Mouse (Mus musculus): ENCODE measurements around the gene Aldh1a2. TPM values are rescaled to one million over a fixed set of nuclear protein-coding genes. Genes with fewer than 3 reads are reported as not detected.

Aldh1a2 gene
- polyA plus RNA-seq, 1 experiment from 2014 or later: 123 TPM

DNA sequence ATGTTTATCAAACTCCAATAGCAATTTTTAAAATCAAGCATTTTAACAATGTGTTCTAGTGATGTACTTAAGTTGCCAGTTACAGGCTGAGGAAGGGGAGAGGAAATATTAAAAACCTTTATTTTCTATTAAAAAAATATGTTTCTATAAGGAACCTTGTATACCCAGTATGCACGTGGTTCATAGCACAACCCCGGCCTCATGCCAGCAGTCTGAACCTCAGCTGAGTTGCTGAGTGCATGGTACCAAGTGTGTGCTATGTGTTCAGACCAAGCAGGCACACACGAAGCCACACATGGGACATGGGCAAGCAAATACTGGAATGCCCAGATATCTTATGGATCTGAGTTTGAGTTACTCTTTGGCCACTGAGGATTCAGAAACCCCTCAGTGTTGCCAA is 74.2 kb downstream of the Aldh1a2 start:
- no peak overlapping the region for H3K4me2 ChIP-seq (ENCODE audit: low read length)
- H3K9ac ChIP-seq (ENCODE audit: low read length): no peak overlapping the region
- DNase-seq (ENCODE audit: low spot score) (no peak), ATAC-seq (replicated peaks; ENCODE audit: low FRiP score, low TSS enrichment, low read depth) (no peak)
- no peak overlapping the region for H3K27ac ChIP-seq (ENCODE audit: low read depth)
- no peaks in the 10 kb centered on the region for H3K27me3 ChIP-seq (replicated peaks; ENCODE audit: control insufficient read depth, insufficient read depth, low read length)
- no peak overlapping the region for H3K4me3 ChIP-seq (ENCODE audit: low read depth, low read length)
- H3K9me3 ChIP-seq (ENCODE audit: control insufficient read depth, low read length): no peaks in the 10 kb centered on the region
- H3K36me3 ChIP-seq (ENCODE audit: control insufficient read depth, insufficient read depth, low read length): peaks cover 5% of the 10 kb centered on the region; the same call in 1 of the 2 replicates
- no peaks in the 10 kb centered on the region for H3K4me1 ChIP-seq (replicated peaks; ENCODE audit: control insufficient read depth, insufficient read depth, low read length)
- WGBS: 92% methylated on average over 3 of the region's 3 CpGs

DNA sequence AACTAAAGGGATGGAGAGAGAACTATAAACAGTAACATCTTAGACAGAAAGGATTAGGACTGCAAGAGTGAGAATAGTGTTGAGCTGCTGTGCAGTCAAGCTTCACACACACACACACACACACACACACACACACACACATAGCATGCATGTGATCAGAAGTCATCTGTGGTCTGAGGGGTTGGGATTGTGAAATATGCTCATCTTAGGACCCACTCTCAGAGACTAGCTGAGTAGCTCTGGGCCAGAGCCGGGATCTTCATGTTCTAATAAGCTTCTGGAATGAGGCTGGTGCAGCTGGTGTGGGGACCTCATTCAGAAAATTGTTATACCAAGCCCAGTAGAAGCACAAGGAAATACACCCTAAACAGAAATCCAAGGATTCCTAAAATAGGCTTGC is 75.1 kb downstream of the Aldh1a2 start:
- WGBS: 90% methylated on average over 1 of the region's 1 CpGs
- no peak for ATAC-seq (replicated peaks; ENCODE audit: low FRiP score, low TSS enrichment, low read depth)

DNA sequence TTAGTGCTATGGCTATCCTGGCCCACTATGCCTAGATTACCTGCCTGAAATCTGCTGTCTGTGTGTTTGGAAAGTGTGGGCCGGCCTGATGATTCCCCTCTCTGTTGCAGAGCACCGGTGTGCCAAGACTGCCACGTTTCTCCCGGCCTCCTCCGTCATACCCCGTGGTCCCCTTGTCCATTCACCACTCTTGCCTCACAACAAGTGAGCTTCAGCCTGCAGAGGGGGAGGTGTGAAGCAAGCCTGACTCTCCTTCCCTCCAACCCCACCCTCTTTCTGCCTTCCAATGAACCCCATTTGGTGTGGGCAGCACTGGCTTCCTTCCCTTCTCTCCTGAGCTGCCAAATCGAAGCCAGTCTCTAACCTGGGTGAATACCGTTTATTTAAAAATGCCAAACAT is 79.9 kb downstream of the Aldh1a2 start:
- H3K4me1 ChIP-seq (replicated peaks; ENCODE audit: control insufficient read depth, insufficient read depth, low read length): 0 out of 2 replicates have a peak, but pooled peaks cover 4% of the 10 kb centered on the region
- H3K27me3 ChIP-seq (replicated peaks; ENCODE audit: control insufficient read depth, insufficient read depth, low read length): no peaks in the 10 kb centered on the region
- H3K27ac ChIP-seq (ENCODE audit: low read depth): no peak overlapping the region
- no peak overlapping the region for H3K4me3 ChIP-seq (ENCODE audit: low read depth, low read length)
- no peak overlapping the region for H3K4me2 ChIP-seq (ENCODE audit: low read length)
- no peak overlapping the region for H3K9ac ChIP-seq (ENCODE audit: low read length)
- 55% methylated on average over 8 of the region's 8 CpGs for WGBS
- ATAC-seq (replicated peaks; ENCODE audit: low FRiP score, low TSS enrichment, low read depth): no peak
- DNase-seq (ENCODE audit: low spot score): no peak
- no peaks in the 10 kb centered on the region for H3K9me3 ChIP-seq (ENCODE audit: control insufficient read depth, low read length)
- H3K36me3 ChIP-seq (ENCODE audit: control insufficient read depth, insufficient read depth, low read length): no peaks in the 10 kb centered on the region

More for the DNA sequence above, 75.1 kb downstream of the Aldh1a2 start:
- 0 out of 2 replicates have a peak, but pooled peaks cover 2% of the 10 kb centered on the region for H3K4me1 ChIP-seq (replicated peaks; ENCODE audit: control insufficient read depth, insufficient read depth, low read length)
- H3K27ac ChIP-seq (ENCODE audit: low read depth): no peak overlapping the region
- no peak overlapping the region for H3K4me3 ChIP-seq (ENCODE audit: low read depth, low read length)
- no peak overlapping the region for H3K4me2 ChIP-seq (ENCODE audit: low read length)
- H3K27me3 ChIP-seq (replicated peaks; ENCODE audit: control insufficient read depth, insufficient read depth, low read length): no peaks in the 10 kb centered on the region
- peaks cover 5% of the 10 kb centered on the region; the same call in 1 of the 2 replicates for H3K36me3 ChIP-seq (ENCODE audit: control insufficient read depth, insufficient read depth, low read length)
- no peak for DNase-seq (ENCODE audit: low spot score)
- no peaks in the 10 kb centered on the region for H3K9me3 ChIP-seq (ENCODE audit: control insufficient read depth, low read length)
- no peak overlapping the region for H3K9ac ChIP-seq (ENCODE audit: low read length)

DNA sequence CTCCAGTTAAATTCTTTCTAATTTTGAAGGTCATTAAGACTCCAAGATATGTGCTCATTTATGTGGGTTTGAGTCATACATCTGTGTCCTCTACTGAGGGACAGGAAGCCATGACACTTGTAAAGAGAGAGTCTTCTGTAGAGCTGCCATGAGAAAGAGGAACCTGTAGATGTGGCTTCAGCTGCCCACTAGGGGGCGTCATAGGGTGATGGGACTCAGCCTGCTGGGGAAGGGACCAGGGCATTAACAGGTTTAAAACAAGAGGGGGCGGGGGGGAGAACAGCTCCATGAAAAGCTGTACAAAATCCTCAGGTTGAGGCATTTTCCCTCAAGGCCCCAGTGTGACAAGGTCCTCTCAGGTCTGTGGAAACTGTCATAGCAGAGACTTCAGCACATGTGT is 88.0 kb downstream of the Aldh1a2 start:
- no peak overlapping the region for H3K9ac ChIP-seq (ENCODE audit: low read length)
- ATAC-seq (replicated peaks; ENCODE audit: low FRiP score, low TSS enrichment, low read depth) (no peak), DNase-seq (ENCODE audit: low spot score) (no peak)
- H3K27me3 ChIP-seq (replicated peaks; ENCODE audit: control insufficient read depth, insufficient read depth, low read length): no peaks in the 10 kb centered on the region
- 0 out of 2 replicates have a peak, but pooled peaks cover 4% of the 10 kb centered on the region for H3K4me1 ChIP-seq (replicated peaks; ENCODE audit: control insufficient read depth, insufficient read depth, low read length)
- WGBS: 49% methylated on average over 2 of the region's 2 CpGs
- no peak overlapping the region for H3K4me3 ChIP-seq (ENCODE audit: low read depth, low read length)
- no peak overlapping the region for H3K4me2 ChIP-seq (ENCODE audit: low read length)
- H3K9me3 ChIP-seq (ENCODE audit: control insufficient read depth, low read length): no peaks in the 10 kb centered on the region
- no peaks in the 10 kb centered on the region for H3K36me3 ChIP-seq (ENCODE audit: control insufficient read depth, insufficient read depth, low read length)
- H3K27ac ChIP-seq (ENCODE audit: low read depth): no peak overlapping the region

DNA sequence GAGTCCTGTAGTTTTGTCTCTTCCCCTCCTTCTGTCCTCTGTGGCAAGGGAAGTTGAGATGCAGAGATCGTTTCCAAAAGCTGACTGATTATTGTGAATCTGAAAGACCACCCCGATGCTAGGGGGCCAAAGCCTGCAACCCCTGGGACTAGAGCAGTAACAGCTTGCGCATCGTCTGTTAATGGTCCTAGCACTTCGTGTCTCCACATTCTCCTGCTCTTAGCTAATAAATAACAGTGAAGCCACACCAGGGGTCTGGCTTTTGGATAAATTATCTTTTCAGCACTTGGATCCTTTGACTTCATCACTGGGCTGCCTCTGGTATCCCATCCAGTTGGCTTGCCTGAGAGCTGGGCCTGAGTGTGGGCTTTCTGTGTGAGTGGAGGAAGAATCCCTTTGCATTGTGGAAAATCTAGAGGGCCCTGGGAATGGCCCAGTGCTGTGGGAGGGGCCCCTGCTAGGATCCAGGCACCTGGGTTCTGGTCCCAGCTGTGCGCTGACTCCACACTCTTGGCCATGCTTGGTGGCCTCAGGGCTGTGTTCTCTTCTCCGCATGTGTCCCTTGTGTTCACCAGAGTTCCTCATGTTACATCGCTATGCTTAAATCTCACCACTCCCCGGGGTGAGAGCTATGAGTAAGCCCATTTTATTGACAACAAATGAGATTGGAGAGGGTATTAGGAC is 91.7 kb downstream of the Aldh1a2 start:
- Histone ChIP-seq H3K4me2 (ENCODE audit: low read length) (no peak overlapping the region), H3K27me3 (replicated peaks; ENCODE audit: control insufficient read depth, insufficient read depth, low read length) (no peaks in the 10 kb centered on the region), H3K4me1 (replicated peaks; ENCODE audit: control insufficient read depth, insufficient read depth, low read length) (0 out of 2 replicates have a peak, but pooled peaks cover 4% of the 10 kb centered on the region), H3K27ac (ENCODE audit: low read depth) (no peak overlapping the region), H3K36me3 (ENCODE audit: control insufficient read depth, insufficient read depth, low read length) (no peaks in the 10 kb centered on the region), H3K9me3 (ENCODE audit: control insufficient read depth, low read length) (no peaks in the 10 kb centered on the region), H3K9ac (ENCODE audit: low read length) (no peak overlapping the region), H3K4me3 (ENCODE audit: low read depth, low read length) (no peak overlapping the region)
- DNase-seq (ENCODE audit: low spot score) (no peak), ATAC-seq (replicated peaks; ENCODE audit: low FRiP score, low TSS enrichment, low read depth) (no peak)
- WGBS: 73% methylated on average over 9 of the region's 9 CpGs

DNA sequence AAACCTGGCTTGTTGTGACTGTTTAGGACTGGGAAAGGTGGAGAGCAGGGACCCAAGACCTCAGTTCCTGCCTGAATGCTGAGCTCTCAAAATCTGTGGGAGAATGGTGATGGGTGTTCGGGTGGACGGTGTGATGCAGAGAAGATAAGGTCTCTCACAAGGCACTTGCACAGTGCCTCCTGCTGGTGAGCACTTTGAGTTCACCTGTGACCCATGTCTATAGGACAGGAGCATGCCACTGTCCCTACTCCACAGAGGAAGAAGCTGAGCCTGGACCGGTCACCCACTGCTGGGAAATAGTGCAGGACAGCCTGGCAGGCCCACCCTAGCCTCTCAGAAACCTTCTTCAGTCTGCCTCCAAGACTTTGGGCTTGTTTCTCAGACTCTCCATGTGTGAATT is 100.4 kb downstream of the Aldh1a2 start:
- H3K9me3 ChIP-seq (ENCODE audit: control insufficient read depth, low read length): no peaks in the 10 kb centered on the region
- H3K4me1 ChIP-seq (replicated peaks; ENCODE audit: control insufficient read depth, insufficient read depth, low read length): peaks cover 9% of the 10 kb centered on the region
- no peak overlapping the region for H3K4me2 ChIP-seq (ENCODE audit: low read length)
- WGBS: 89% methylated on average over 3 of the region's 3 CpGs
- no peaks in the 10 kb centered on the region for H3K36me3 ChIP-seq (ENCODE audit: control insufficient read depth, insufficient read depth, low read length)
- no peaks in the 10 kb centered on the region for H3K27me3 ChIP-seq (replicated peaks; ENCODE audit: control insufficient read depth, insufficient read depth, low read length)
- no peak overlapping the region for H3K4me3 ChIP-seq (ENCODE audit: low read depth, low read length)
- DNase-seq (ENCODE audit: low spot score) (no peak), ATAC-seq (replicated peaks; ENCODE audit: low FRiP score, low TSS enrichment, low read depth) (no peak)
- H3K27ac ChIP-seq (ENCODE audit: low read depth): no peak overlapping the region
- H3K9ac ChIP-seq (ENCODE audit: low read length): no peak overlapping the region

DNA sequence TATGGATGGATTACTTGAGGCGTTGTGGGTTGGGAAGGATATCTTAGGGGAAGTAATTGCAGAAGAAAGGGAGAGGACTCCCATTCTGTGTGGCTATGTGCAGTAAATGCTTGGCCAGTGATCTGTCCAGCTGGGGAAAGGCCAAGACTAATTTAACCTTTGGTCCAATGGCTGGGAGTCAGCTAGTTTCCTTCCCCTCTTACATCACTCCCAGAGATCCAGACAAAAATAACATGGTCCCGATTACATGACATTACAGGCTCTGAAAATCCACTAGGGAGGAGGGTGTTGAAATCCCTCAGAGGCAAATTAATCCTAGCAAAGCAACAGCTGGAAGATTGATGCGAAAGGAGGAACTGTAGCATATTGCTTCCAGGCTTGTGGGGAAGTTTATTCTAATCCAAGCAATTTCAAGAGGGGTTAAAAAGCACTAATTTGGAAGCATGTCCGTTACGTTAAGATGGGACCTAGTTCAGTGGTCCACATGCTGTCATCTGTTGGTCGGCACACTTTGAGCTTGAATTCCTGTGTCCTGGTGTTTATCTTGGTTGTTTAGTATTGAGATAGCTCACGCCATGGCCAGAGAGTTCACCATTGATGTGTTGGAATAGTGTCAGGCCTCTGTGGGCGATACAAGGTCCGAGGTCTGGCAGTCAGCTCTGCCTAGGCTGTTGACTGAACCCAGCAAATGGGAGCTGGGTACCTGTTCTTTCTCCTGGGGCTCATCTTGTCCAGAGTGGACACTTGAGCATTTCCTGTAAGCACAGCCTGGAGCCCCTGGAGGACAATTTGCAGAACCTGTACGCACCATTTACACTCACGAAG is 101.7 kb downstream of the Aldh1a2 start:
- DNase-seq (ENCODE audit: low spot score) (peak; percentile 63), ATAC-seq (replicated peaks; ENCODE audit: low FRiP score, low TSS enrichment, low read depth) (peak; percentile 19; the same call in 1 of the 2 replicates)
- H3K9ac ChIP-seq (ENCODE audit: low read length): no peak overlapping the region
- H3K4me1 ChIP-seq (replicated peaks; ENCODE audit: control insufficient read depth, insufficient read depth, low read length): peaks cover 9% of the 10 kb centered on the region
- H3K27ac ChIP-seq (ENCODE audit: low read depth): peak overlapping the region; percentile 64; the same call in 1 of the 2 replicates
- H3K4me3 ChIP-seq (ENCODE audit: low read depth, low read length): no peak overlapping the region
- no peaks in the 10 kb centered on the region for H3K36me3 ChIP-seq (ENCODE audit: control insufficient read depth, insufficient read depth, low read length)
- 49% methylated on average over 11 of the region's 11 CpGs for WGBS
- no peak overlapping the region for H3K4me2 ChIP-seq (ENCODE audit: low read length)
- H3K27me3 ChIP-seq (replicated peaks; ENCODE audit: control insufficient read depth, insufficient read depth, low read length): no peaks in the 10 kb centered on the region
- no peaks in the 10 kb centered on the region for H3K9me3 ChIP-seq (ENCODE audit: control insufficient read depth, low read length)

DNA sequence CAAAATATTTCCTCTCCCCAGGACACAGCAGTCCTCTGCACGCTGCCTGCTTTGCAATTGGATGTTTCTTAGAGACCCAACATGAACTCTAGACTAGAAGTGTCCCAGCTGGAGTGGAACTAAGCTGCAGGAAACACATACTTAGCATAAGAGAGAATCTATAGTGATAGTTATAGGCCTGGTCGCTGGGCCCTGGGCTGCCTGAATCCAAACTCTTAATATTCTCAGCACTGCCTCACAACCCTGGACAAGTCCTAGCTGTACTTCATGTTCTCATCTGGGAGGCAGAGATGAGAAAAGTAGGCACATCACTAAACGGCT is 102.3 kb downstream of the Aldh1a2 start:
- H3K36me3 ChIP-seq (ENCODE audit: control insufficient read depth, insufficient read depth, low read length): no peaks in the 10 kb centered on the region
- ATAC-seq (replicated peaks; ENCODE audit: low FRiP score, low TSS enrichment, low read depth) (0 out of 2 replicates have a peak, but pooled peaks have one; percentile 32), DNase-seq (ENCODE audit: low spot score) (no peak)
- WGBS: 43% methylated on average over 3 of the region's 3 CpGs
- no peaks in the 10 kb centered on the region for H3K27me3 ChIP-seq (replicated peaks; ENCODE audit: control insufficient read depth, insufficient read depth, low read length)
- H3K9me3 ChIP-seq (ENCODE audit: control insufficient read depth, low read length): no peaks in the 10 kb centered on the region
- H3K9ac ChIP-seq (ENCODE audit: low read length): no peak overlapping the region
- peak overlapping the region; percentile 64; the same call in 1 of the 2 replicates for H3K27ac ChIP-seq (ENCODE audit: low read depth)
- peaks cover 9% of the 10 kb centered on the region for H3K4me1 ChIP-seq (replicated peaks; ENCODE audit: control insufficient read depth, insufficient read depth, low read length)
- no peak overlapping the region for H3K4me3 ChIP-seq (ENCODE audit: low read depth, low read length)
- H3K4me2 ChIP-seq (ENCODE audit: low read length): no peak overlapping the region

Data from intestine, embryonic 14.5 days (tissue).